Mouse (Mus musculus) forebrain, embryonic 14.5 days (tissue): Measurements from ENCODE around the gene Camsap2. TPM values are rescaled to one million over a fixed set of nuclear protein-coding genes. Genes with fewer than 3 reads are reported as not detected.
A peak's percentile ranks its signal among the peaks of the same experiment; 100 is the strongest.

ENCODE experiments used
- ATAC-seq: fragments of 200-750 bp; cut with Nextera tagmentation; 2 replicates; pipeline ENCODE4 v1.8.0; 2017; ENCODE audit warnings: mild to moderate bottlenecking, moderate library complexity
- DNase-seq: peaks from one replicate; pipeline ENCODE4 v3.0.0-alpha.2; 2015; ENCODE audit warnings: low spot score
- H3K27ac ChIP-seq: fragments of 300-500 bp; sonication (generic); 2 replicates; pipeline ENCODE4 v1.5.1; 2014; ENCODE audit warnings: low read depth, mild to moderate bottlenecking, control low read depth, low read length, moderate library complexity
- H3K27me3 ChIP-seq: fragments of 300-500 bp; sonication (generic); replicated peaks from 2 replicates; pipeline ENCODE4 v1.6.1; 2014; ENCODE audit warnings: low read length, control low read depth, mixed read lengths; ENCODE audit not compliant: control insufficient read depth, insufficient read depth
- H3K36me3 ChIP-seq: fragments of 300-500 bp; sonication (generic); 2 replicates; pipeline ENCODE4 v1.6.1; 2014; ENCODE audit warnings: low read length, control low read depth; ENCODE audit not compliant: control insufficient read depth, insufficient read depth
- H3K4me1 ChIP-seq: fragments of 300-500 bp; sonication (generic); 2 replicates; pipeline ENCODE4 v1.6.1; 2014; ENCODE audit warnings: antibody characterized with exemption, low read length, control low read depth; ENCODE audit not compliant: control insufficient read depth, insufficient read depth
- H3K4me2 ChIP-seq: fragments of 300-500 bp; sonication (generic); 2 replicates; pipeline ENCODE4 v1.6.1; 2014; ENCODE audit warnings: mild to moderate bottlenecking, control low read depth, low read length
- H3K4me3 ChIP-seq: fragments of 300-500 bp; sonication (generic); 2 replicates; pipeline ENCODE4 v1.5.1; 2014; ENCODE audit warnings: low read depth, low read length, control low read depth
- H3K9ac ChIP-seq: fragments of 300-500 bp; sonication (generic); 2 replicates; pipeline ENCODE4 v1.6.1; 2014; ENCODE audit warnings: mild to moderate bottlenecking, low read length, control low read depth, moderate library complexity
- H3K9me3 ChIP-seq: fragments of 300-500 bp; sonication (generic); replicated peaks from 2 replicates; pipeline ENCODE4 v1.6.1; 2016; ENCODE audit warnings: low read length, control low read depth, mixed read lengths; ENCODE audit not compliant: control insufficient read depth
- WGBS: fragments of 180-500 bp; shearing (Covaris S2); extraction: QIAGEN DNeasy Blood & Tissue Kit; methylation state at CpG from one replicate; pipeline ENCODE4 v1.1.7; 2014; 5-methylcytosine and 5-hydroxymethylcytosine counted together
- polyA plus RNA-seq: library from polyadenylated mRNA; unstranded; fragments of >200 nt; fragmentation: Nextera tagmentation; extraction: Ambion mirVana; gene quantifications from 2 replicates; pipeline ENCODE4 v1.2.1, GENCODE M21; 2014

Camsap2 gene
- polyA plus RNA-seq: 39.5 and 45.8 TPM in 2 replicates

DNA sequence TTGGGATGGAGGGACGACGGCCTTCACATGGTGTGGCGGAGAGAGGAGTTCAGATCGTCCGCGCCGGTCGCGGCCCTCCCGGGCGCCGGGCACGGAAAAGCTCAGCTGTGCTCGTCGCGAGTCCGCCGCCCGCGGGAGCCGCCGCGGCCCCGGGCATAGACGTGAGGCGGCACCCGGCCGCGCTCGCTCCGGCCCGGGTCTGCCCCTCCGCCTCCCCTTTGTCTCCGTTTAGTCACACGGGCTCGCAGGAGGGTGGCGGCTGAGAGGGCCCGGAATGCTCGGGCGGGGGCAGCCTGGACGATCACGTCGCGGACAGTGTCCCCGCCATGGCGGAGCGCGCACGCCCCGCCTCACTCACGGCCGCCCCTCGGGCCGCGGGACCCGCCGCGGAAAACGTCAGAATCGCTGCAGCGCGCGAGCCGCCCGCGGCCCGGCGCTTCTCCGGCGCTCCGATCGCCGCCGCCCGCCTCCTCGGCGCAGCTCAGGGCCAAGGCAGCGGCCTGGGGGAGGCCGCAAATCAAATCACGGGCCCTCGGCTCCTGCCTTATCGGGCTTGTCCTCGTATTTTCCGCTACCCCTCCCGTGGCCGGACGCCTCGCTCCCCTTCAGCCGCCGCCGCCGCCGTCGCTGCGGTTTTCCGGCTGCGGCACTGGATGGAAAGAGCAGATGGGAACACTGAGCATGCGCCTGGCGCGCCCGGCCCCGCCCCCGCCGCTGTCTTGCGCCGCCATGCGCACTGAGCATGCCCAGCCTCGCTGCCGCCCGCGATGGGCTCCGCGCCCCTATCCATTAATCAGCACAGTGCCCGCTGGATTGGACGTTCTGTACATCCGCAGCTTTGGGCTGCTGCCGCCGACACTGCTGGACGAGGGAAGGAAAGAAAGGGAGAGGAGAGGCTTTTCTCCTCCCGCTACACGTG, at the start of gene Camsap2:
TSS of gene Camsap2 (minus strand) at position 651 of the 919 bp plus-strand sequence.
- peak; percentile 99 for ATAC-seq
- Histone ChIP-seq H3K36me3 (no peaks in the 10 kb centered on the region), H3K9me3 (no peaks in the 10 kb centered on the region), H3K4me1 (peaks cover 16% of the 10 kb centered on the region), H3K4me3 (peak within 1 kb of the TSS; percentile 94), H3K9ac (peak within 1 kb of the TSS; percentile 98), H3K27ac (peak within 1 kb of the TSS; percentile 97), H3K4me2 (peak within 1 kb of the TSS; percentile 78), H3K27me3 (no peaks in the 10 kb centered on the region)
- peak; percentile 96 for DNase-seq
- under 1% methylated on average over 86 of the region's 121 CpGs for WGBS

DNA sequence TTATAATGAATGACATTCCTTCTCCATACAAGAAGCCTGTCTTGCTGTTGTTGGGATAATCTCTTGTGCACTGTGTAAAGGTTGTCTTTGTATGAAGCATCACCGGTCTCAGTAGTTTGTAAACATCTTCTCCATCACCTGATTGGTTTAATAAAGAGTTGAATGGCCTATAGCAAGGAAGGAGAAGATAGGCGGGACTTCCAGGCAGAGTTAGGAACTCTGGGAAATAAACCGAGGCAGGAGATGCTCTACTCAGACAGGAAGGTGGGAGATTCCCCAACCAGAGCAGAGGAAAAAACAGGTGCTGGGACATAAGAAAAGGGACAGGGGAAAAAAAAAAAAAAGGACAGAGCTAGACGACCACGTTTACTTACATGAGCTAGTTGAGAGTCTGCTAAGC, 49.2 kb upstream of the Camsap2 start:
- ATAC-seq (no peak), DNase-seq (no peak)
- Histone ChIP-seq H3K9ac (no peak overlapping the region), H3K27ac (no peak overlapping the region), H3K4me2 (peak overlapping the region; percentile 30; the same call in 1 of the 2 replicates), H3K4me3 (no peak overlapping the region), H3K27me3 (no peaks in the 10 kb centered on the region), H3K9me3 (no peaks in the 10 kb centered on the region), H3K4me1 (no peaks in the 10 kb centered on the region), H3K36me3 (no peaks in the 10 kb centered on the region)
- 34% methylated on average over 5 of the region's 5 CpGs for WGBS

GRCm38 (mm10) chr1:136394506-136394905, 48.6 kb upstream of the Camsap2 start:
- Histone ChIP-seq H3K36me3 (no peaks in the 10 kb centered on the region), H3K4me1 (no peaks in the 10 kb centered on the region), H3K4me3 (no peak overlapping the region), H3K27ac (no peak overlapping the region), H3K4me2 (peak overlapping the region; percentile 30), H3K9ac (no peak overlapping the region), H3K9me3 (no peaks in the 10 kb centered on the region), H3K27me3 (no peaks in the 10 kb centered on the region)
- peak; percentile 77; the same call in 1 of the 2 replicates for ATAC-seq
- DNase-seq: peak; percentile 85
- WGBS: 33% methylated on average over 10 of the region's 10 CpGs

GRCm38 (mm10) chr1:136386914-136387313, 41.0 kb upstream of the Camsap2 start:
- H3K4me2 ChIP-seq: no peak overlapping the region
- H3K4me1 ChIP-seq: no peaks in the 10 kb centered on the region
- no peaks in the 10 kb centered on the region for H3K27me3 ChIP-seq
- H3K36me3 ChIP-seq: no peaks in the 10 kb centered on the region
- no peak for DNase-seq
- no peak overlapping the region for H3K4me3 ChIP-seq
- no peak for ATAC-seq
- WGBS: 61% methylated on average over 5 of the region's 6 CpGs
- no peaks in the 10 kb centered on the region for H3K9me3 ChIP-seq
- H3K9ac ChIP-seq: no peak overlapping the region
- H3K27ac ChIP-seq: no peak overlapping the region

DNA sequence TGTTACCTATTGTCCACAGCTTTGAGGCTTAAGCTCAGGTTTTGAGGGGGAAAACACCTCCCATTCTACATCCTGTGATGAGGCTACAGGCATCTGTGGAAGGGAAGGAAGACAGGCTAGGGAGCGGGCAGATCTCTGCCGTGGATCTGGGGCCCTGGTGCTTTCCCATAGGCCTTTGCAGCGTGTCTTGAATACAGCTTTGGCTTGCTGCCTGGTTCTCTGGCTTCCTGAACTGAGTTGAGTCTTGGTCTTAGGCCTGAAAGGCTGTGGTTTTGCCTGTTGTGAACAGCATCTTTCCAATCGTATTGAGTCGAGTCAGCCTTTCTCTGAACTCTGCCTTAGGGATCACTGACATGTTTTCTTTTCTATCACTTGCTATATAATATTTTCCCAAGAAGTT, 35.7 kb upstream of the Camsap2 start:
- Histone ChIP-seq H3K4me3 (no peak overlapping the region), H3K4me1 (no peaks in the 10 kb centered on the region), H3K4me2 (no peak overlapping the region), H3K27ac (no peak overlapping the region), H3K9ac (no peak overlapping the region), H3K36me3 (no peaks in the 10 kb centered on the region), H3K27me3 (no peaks in the 10 kb centered on the region), H3K9me3 (no peaks in the 10 kb centered on the region)
- DNase-seq (peak; percentile 11), ATAC-seq (no peak)
- WGBS: 75% methylated on average over 5 of the region's 5 CpGs

- no peak for DNase-seq
- no peaks in the 10 kb centered on the region for H3K4me1 ChIP-seq
- H3K4me2 ChIP-seq: no peak overlapping the region
- no peak overlapping the region for H3K4me3 ChIP-seq
- no peaks in the 10 kb centered on the region for H3K36me3 ChIP-seq
- 73% methylated on average over 6 of the region's 6 CpGs for WGBS
- H3K9ac ChIP-seq: no peak overlapping the region
- no peak overlapping the region for H3K27ac ChIP-seq
- no peaks in the 10 kb centered on the region for H3K27me3 ChIP-seq
- ATAC-seq: no peak
- H3K9me3 ChIP-seq: no peaks in the 10 kb centered on the region
These were observed 35.3 kb upstream of the Camsap2 start for GRCm38 (mm10) chr1:136381169-136381568.

DNA sequence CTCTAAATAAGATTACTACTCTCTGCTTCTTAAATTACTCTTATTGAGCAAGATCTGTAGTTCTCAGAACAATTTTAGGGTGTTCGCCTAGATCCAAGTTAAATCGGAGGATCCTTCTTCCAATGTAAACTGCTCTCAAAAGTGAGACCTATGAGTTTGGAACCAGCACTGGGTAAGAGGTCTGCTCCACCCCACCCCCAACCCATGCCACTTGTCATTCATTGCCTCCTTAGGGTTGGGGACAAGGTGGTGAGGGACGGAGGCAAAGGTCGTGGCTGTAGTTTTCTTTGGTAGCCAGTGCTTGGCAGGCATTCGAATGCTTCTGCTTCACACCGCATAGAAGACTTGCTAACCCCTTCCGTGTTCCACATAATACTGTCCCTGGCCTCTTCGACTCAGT, 34.7 kb upstream of the Camsap2 start:
- H3K9ac ChIP-seq: no peak overlapping the region
- DNase-seq (no peak), ATAC-seq (no peak)
- H3K36me3 ChIP-seq: no peaks in the 10 kb centered on the region
- no peaks in the 10 kb centered on the region for H3K4me1 ChIP-seq
- WGBS: 93% methylated on average over 8 of the region's 8 CpGs
- H3K27me3 ChIP-seq: no peaks in the 10 kb centered on the region
- no peak overlapping the region for H3K4me2 ChIP-seq
- no peak overlapping the region for H3K27ac ChIP-seq
- no peak overlapping the region for H3K4me3 ChIP-seq
- no peaks in the 10 kb centered on the region for H3K9me3 ChIP-seq

GRCm38 (mm10) chr1:136380161-136380560, 34.3 kb upstream of the Camsap2 start:
- whole genome bisulfite sequencing: 87% methylated on average over 4 of the region's 4 CpGs
- Histone ChIP-seq H3K27me3 (no peaks in the 10 kb centered on the region), H3K9me3 (no peaks in the 10 kb centered on the region), H3K27ac (no peak overlapping the region), H3K9ac (no peak overlapping the region), H3K4me1 (no peaks in the 10 kb centered on the region), H3K4me2 (no peak overlapping the region), H3K4me3 (no peak overlapping the region), H3K36me3 (no peaks in the 10 kb centered on the region)
- no peak for DNase-seq
- no peak for ATAC-seq

- no peak overlapping the region for H3K27ac ChIP-seq
- H3K4me3 ChIP-seq: no peak overlapping the region
- H3K4me1 ChIP-seq: no peaks in the 10 kb centered on the region
- no peaks in the 10 kb centered on the region for H3K9me3 ChIP-seq
- DNase-seq: no peak
- H3K27me3 ChIP-seq: no peaks in the 10 kb centered on the region
- no peak overlapping the region for H3K4me2 ChIP-seq
- WGBS: 95% methylated on average over 7 of the region's 7 CpGs
- no peak for ATAC-seq
- H3K9ac ChIP-seq: no peak overlapping the region
- no peaks in the 10 kb centered on the region for H3K36me3 ChIP-seq
These were observed 33.4 kb upstream of the Camsap2 start for GRCm38 (mm10) chr1:136379261-136379660.
